Mouse (Mus musculus) heart, embryonic 12.5 days (tissue): ENCODE measurements around the gene Vmn1r111. TPM values are rescaled to one million over a fixed set of nuclear protein-coding genes. Genes with fewer than 3 reads are reported as not detected.
"Not testable (repeated sequence)": the region's sequence is repeated elsewhere in the genome, so short reads cannot be mapped to it uniquely, and the experiment has no call there.

ENCODE experiments used
- ATAC-seq: fragments of 200-750 bp; cut with Nextera tagmentation; 2 replicates; pipeline ENCODE4 v1.8.0; 2017; ENCODE audit warnings: moderate TSS enrichment, moderate library complexity; ENCODE audit not compliant: insufficient number of reproducible peaks, low FRiP score
- H3K27ac ChIP-seq: fragments of 300-500 bp; sonication (generic); 2 replicates; pipeline ENCODE4 v1.5.1; 2016; ENCODE audit warnings: mild to moderate bottlenecking, moderate library complexity; ENCODE audit not compliant: poor library complexity, severe bottlenecking
- H3K27me3 ChIP-seq: fragments of 300-500 bp; sonication (generic); replicated peaks from 2 replicates; pipeline ENCODE4 v1.6.1; 2016; ENCODE audit warnings: mild to moderate bottlenecking, moderate library complexity
- H3K36me3 ChIP-seq: fragments of 300-500 bp; sonication (generic); 2 replicates; pipeline ENCODE4 v1.6.1; 2016; ENCODE audit warnings: mild to moderate bottlenecking, moderate library complexity
- H3K4me1 ChIP-seq: fragments of 300-500 bp; sonication (generic); replicated peaks from 2 replicates; pipeline ENCODE4 v1.6.1; 2016; ENCODE audit warnings: mild to moderate bottlenecking
- H3K4me2 ChIP-seq: fragments of 300-500 bp; sonication (generic); 2 replicates; pipeline ENCODE4 v1.6.1; 2016; ENCODE audit warnings: mild to moderate bottlenecking, moderate library complexity
- H3K4me3 ChIP-seq: fragments of 300-500 bp; sonication (generic); 2 replicates; pipeline ENCODE4 v1.5.1; 2016; ENCODE audit warnings: mild to moderate bottlenecking
- H3K9ac ChIP-seq: fragments of 300-500 bp; sonication (generic); 2 replicates; pipeline ENCODE4 v1.6.1; 2016; ENCODE audit warnings: mild to moderate bottlenecking, moderate library complexity
- H3K9me3 ChIP-seq: fragments of 300-500 bp; sonication (generic); replicated peaks from 2 replicates; pipeline ENCODE4 v1.6.1; 2016; ENCODE audit warnings: mild to moderate bottlenecking, moderate library complexity
- WGBS: fragments of 180-500 bp; shearing (Covaris S2); methylation state at CpG from one replicate; pipeline ENCODE4 v1.1.7; 2016; 5-methylcytosine and 5-hydroxymethylcytosine counted together
- polyA plus RNA-seq: library from polyadenylated mRNA; unstranded; fragments of >200 nt; fragmentation: Nextera tagmentation; extraction: Ambion mirVana; gene quantifications from 2 replicates; pipeline ENCODE4 v1.2.1, GENCODE M21; 2016

Gene Vmn1r111
- polyA plus RNA-seq, result not detected in 2 replicates

GRCm38 (mm10) chr7:20703116-20703515 lies at the start of gene Vmn1r111:
Gene Vmn1r111, minus strand, starts transcription at chr7:20703216.
- not testable (repeated sequence) for ATAC-seq, H3K27me3 ChIP-seq
- no CpG with 5 or more reads among the region's 2 CpGs for WGBS

DNA sequence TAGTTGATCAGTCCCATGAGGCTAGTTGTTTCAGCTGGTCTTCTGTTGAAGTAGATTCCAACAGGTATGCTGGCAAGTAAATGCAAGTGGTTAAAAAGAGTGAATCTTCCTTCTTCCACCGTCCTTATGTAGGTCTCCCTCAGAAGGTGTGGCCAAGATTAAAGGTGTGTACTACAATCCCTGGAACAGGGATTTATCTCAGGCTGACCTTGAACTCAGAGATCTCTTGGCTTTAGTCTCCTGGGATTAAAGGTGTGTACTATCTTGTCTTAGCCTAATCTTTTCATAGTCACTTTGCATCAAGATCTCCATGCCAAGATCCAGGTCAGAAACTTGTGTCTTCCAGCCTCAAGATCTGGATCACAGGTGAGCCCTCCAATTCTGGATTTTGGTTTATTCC lies 27.5 kb upstream of the Vmn1r111 start, which contains the start of gene Gm10668:
Gene Gm10668, minus strand, starts transcription at position 101 of the 400 bp plus-strand sequence.
- not testable (repeated sequence) for H3K27ac ChIP-seq, H3K9me3 ChIP-seq, H3K4me3 ChIP-seq, ATAC-seq, H3K4me1 ChIP-seq, H3K27me3 ChIP-seq, H3K4me2 ChIP-seq, H3K9ac ChIP-seq, H3K36me3 ChIP-seq
- WGBS, result no CpG with 5 or more reads among the region's 1 CpGs

More at GRCm38 (mm10) chr7:20703116-20703515, at the start of gene Vmn1r111:
- not testable (repeated sequence) for H3K27ac ChIP-seq, H3K4me2 ChIP-seq, H3K9ac ChIP-seq, H3K4me3 ChIP-seq, H3K4me1 ChIP-seq, H3K9me3 ChIP-seq, H3K36me3 ChIP-seq

DNA sequence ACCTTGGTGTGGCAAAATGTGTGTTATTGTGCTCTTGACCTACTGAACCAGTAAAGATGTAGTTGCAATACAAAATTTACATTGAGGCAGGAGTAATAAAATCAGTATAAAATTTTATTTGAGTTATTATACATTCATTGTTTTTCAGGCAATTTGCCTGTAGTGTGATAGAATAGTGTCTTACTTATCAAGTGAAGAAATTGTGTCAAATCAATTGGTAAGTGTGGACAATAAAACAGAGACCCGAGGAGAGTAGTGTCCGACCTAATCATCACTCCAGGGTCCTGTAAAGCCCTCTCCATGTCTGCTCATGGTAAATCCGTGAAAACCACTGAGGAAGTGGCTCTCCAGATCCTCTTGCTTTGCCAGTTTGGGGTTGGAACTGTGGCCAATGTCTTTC lies 34.4 kb downstream of the Vmn1r111 start, which contains the start of gene Vmn1r107:
Gene Vmn1r107, plus strand, starts transcription at position 301 of the 400 bp plus-strand sequence.
- not testable (repeated sequence) for H3K4me1 ChIP-seq, H3K4me3 ChIP-seq, H3K9me3 ChIP-seq, H3K4me2 ChIP-seq, H3K27ac ChIP-seq, H3K9ac ChIP-seq, H3K27me3 ChIP-seq, H3K36me3 ChIP-seq, ATAC-seq
- no CpG with 5 or more reads among the region's 3 CpGs for WGBS

Other genes starting within 250 kb of the Vmn1r111 start
- gene Gm10670, start 228.3 kb downstream of the Vmn1r111 start, polyA plus RNA-seq, result not detected in 2 replicates
- gene Vmn1r103, start 192.7 kb downstream of the Vmn1r111 start, polyA plus RNA-seq, result not detected in 2 replicates
- not detected in 2 replicates for gene Vmn1r104, start 169.4 kb downstream of the Vmn1r111 start, polyA plus RNA-seq
- not detected in 2 replicates for gene Gm5726, start 157.5 kb downstream of the Vmn1r111 start, polyA plus RNA-seq
- gene Gm4141, start 127.0 kb downstream of the Vmn1r111 start, polyA plus RNA-seq, result not detected in 2 replicates
- not detected in 2 replicates for gene Gm4513, start 104.2 kb downstream of the Vmn1r111 start, polyA plus RNA-seq
- not detected in 2 replicates for gene Vmn1r107, start 34.3 kb downstream of the Vmn1r111 start, polyA plus RNA-seq
- not detected in 2 replicates for gene Gm10668, start 27.4 kb upstream of the Vmn1r111 start, polyA plus RNA-seq
- gene Vmn1r112, start 68.0 kb upstream of the Vmn1r111 start, polyA plus RNA-seq, result not detected in 2 replicates
- gene Vmn1r113, start 84.1 kb upstream of the Vmn1r111 start, polyA plus RNA-seq, result not detected in 2 replicates
- not detected in 2 replicates for gene Vmn1r114, start 109.0 kb upstream of the Vmn1r111 start, polyA plus RNA-seq
- not detected in 2 replicates for gene Vmn1r115, start 141.8 kb upstream of the Vmn1r111 start, polyA plus RNA-seq
- gene Vmn1r116, start 169.0 kb upstream of the Vmn1r111 start, polyA plus RNA-seq, result not detected in 2 replicates
- gene Vmn1r117, start 180.9 kb upstream of the Vmn1r111 start, polyA plus RNA-seq, result not detected in 2 replicates
- gene Vmn1r118, start 209.1 kb upstream of the Vmn1r111 start, polyA plus RNA-seq, result not detected in 2 replicates